Mouse (Mus musculus) leukemia stem cell, adult 10-12 weeks (primary cell): Measurements from ENCODE around the gene Agps. TPM values are rescaled to one million over a fixed set of nuclear protein-coding genes. Genes with fewer than 3 reads are reported as not detected.

ENCODE experiments used
- polyA plus RNA-seq: library from polyadenylated mRNA; stranded (reverse); fragments of >175 nt; gene quantifications from 2 replicates; pipeline ENCODE4 v1.2.3, GENCODE M21; 2012; ENCODE audit warnings: low replicate concordance

The Agps gene
- 4.7 and 5.7 TPM in 2 replicates for polyA plus RNA-seq

GRCm38 (mm10) chr2:75831881-75832633, at the start of gene Agps:
TSS of gene Agps (plus strand) at chr2:75832177.

DNA sequence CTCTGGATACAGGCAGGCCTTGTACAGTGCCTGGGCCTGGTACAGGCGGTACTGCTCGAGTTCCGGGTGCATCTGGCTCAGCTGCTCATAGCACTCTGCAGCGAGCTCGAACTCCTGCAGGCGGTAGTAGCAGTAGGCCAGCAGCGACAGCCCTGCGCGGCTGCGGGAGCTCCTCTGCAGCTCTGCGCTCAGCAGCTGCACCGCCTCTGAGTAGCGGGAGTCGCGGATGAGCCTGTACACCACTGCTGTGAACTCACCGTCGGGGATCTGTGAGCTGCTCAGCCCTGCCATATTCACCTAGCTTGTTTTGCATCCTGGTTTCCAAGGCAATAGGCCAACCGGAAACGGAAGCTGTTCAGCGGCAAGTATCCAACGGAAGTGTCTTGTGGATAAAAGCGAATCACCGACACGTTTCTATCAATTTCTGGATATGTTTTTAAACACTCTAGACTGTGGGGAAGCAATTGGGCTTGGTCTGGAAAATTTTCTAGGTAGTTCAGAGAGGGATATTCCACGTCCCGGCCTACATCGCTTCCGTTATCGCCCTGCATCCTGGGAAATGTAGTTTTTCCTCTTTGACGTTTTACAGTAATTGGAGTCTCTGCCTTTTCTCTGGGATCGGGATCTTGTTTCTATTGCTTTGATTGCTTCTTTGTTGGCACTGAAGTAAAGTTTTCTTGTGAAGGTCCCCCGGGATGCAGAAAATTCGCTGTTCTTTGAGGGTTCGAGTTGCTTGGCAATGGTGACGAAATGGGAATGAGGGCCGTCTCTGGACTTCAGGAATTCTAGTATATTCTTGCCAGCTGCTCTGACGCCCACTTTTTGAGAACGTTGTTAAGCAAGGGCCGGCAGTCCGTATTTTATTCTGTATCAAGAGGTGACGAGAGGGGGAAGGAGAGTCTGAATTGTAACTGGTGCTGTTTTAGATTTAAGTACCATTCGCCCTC, 106.4 kb downstream of the Agps start, which contains the start of gene Ttc30b:
Gene Ttc30b, minus strand, starts transcription at position 469 of the 947 bp plus-strand sequence.

GRCm38 (mm10) chr2:75977752-75978368, 145.9 kb downstream of the Agps start, which contains the start of gene Ttc30a2:
TSS of gene Ttc30a2 (minus strand) at chr2:75978170.

Other genes starting within 250 kb of the Agps start
- 89.2 and 163 TPM in 2 replicates for gene Hnrnpa3, start 172.9 kb upstream of the Agps start, polyA plus RNA-seq
- 5.6 and 11.9 TPM in 2 replicates for gene Nfe2l2, start 127.5 kb upstream of the Agps start, polyA plus RNA-seq
- 0.12 and 0.82 TPM in 2 replicates for gene Ttc30b, start 106.4 kb downstream of the Agps start, polyA plus RNA-seq
- gene Ttc30a2, start 146.0 kb downstream of the Agps start, polyA plus RNA-seq = 0.19 TPM in 1 of 2 replicates, not detected in the other
- 0.38 and 0.75 TPM in 2 replicates for gene Ttc30a1, start 149.8 kb downstream of the Agps start, polyA plus RNA-seq